Mouse (Mus musculus) thymus, postnatal 0 days (tissue): ENCODE data around the gene Vpreb3. TPM values are rescaled to one million over a fixed set of nuclear protein-coding genes. Genes with fewer than 3 reads are reported as not detected.
A peak's percentile ranks its signal among the peaks of the same experiment; 100 is the strongest.

ENCODE experiments used
- DNase-seq: peaks from one replicate; pipeline ENCODE4 v3.0.0-alpha.2; 2015; ENCODE audit warnings: low spot score
- polyA plus RNA-seq: library from polyadenylated mRNA; unstranded; fragments of >200 nt; fragmentation: Nextera tagmentation; extraction: Ambion mirVana; gene quantifications from 2 replicates; pipeline ENCODE4 v1.2.1, GENCODE M21; 2015

Gene Vpreb3
- polyA plus RNA-seq, 1 experiment from 2014 or later: 1.9 TPM

GRCm38 (mm10) chr10:75932081-75932678 lies 10.7 kb upstream of the Vpreb3 start:
- DNase-seq: peak; percentile 37

- no peak for DNase-seq
Measured at GRCm38 (mm10) chr10:75932891-75933290, 10.0 kb upstream of the Vpreb3 start, which contains the start of gene Chchd10. Gene Chchd10 (plus strand): TSS chr10:75933130.

- no peak for DNase-seq
Measured at GRCm38 (mm10) chr10:75934991-75935390, 7.9 kb upstream of the Vpreb3 start.

GRCm38 (mm10) chr10:75935680-75936541 lies 6.9 kb upstream of the Vpreb3 start, which contains the start of gene Mmp11:
Gene Mmp11 (minus strand): TSS chr10:75936496.
- peak; percentile 78 for DNase-seq

- no peak for DNase-seq
Measured at GRCm38 (mm10) chr10:75936909-75937667, 5.8 kb upstream of the Vpreb3 start.

- DNase-seq: no peak
Measured at GRCm38 (mm10) chr10:75937851-75938643, 4.8 kb upstream of the Vpreb3 start.

- DNase-seq: no peak
Measured at GRCm38 (mm10) chr10:75939481-75940234, 3.2 kb upstream of the Vpreb3 start.

- DNase-seq: no peak
Measured at GRCm38 (mm10) chr10:75940520-75940919, 2.3 kb upstream of the Vpreb3 start, which contains the start of gene Gm867. Gene Gm867 (minus strand): TSS chr10:75940672.

GRCm38 (mm10) chr10:75941042-75941824 lies 1.6 kb upstream of the Vpreb3 start:
- DNase-seq: no peak

GRCm38 (mm10) chr10:75944066-75944772 lies 1.4 kb downstream of the Vpreb3 start:
- DNase-seq: no peak

- DNase-seq: no peak
Measured at GRCm38 (mm10) chr10:75945213-75945612, 2.4 kb downstream of the Vpreb3 start.

GRCm38 (mm10) chr10:75945896-75946295 lies 3.0 kb downstream of the Vpreb3 start:
- no peak for DNase-seq

- DNase-seq: no peak
Measured at GRCm38 (mm10) chr10:75948079-75948478, 5.2 kb downstream of the Vpreb3 start.

- no peak for DNase-seq
Measured at GRCm38 (mm10) chr10:75949053-75950045, 6.5 kb downstream of the Vpreb3 start.

GRCm38 (mm10) chr10:75950791-75951210 lies 7.9 kb downstream of the Vpreb3 start:
- peak; percentile 69 for DNase-seq

GRCm38 (mm10) chr10:75951424-75952050 lies 8.7 kb downstream of the Vpreb3 start:
- DNase-seq: peak; percentile 73

- DNase-seq: peak; percentile 51
Measured at GRCm38 (mm10) chr10:75954381-75954811, 11.5 kb downstream of the Vpreb3 start, which contains the start of gene Gm5134. Gene Gm5134 (plus strand): TSS chr10:75954514.
